Mouse (Mus musculus): ENCODE data around the gene Col12a1. TPM values are rescaled to one million over a fixed set of nuclear protein-coding genes. Genes with fewer than 3 reads are reported as not detected.
A peak's percentile ranks its signal among the peaks of the same experiment; 100 is the strongest.

The Col12a1 gene
- polyA plus RNA-seq, 1 experiment from 2014 or later = 14.3 TPM

- Histone ChIP-seq H3K4me3 (ENCODE audit: low read depth, low read length) (no peak overlapping the region), H3K4me2 (no peak overlapping the region), H3K9me3 (replicated peaks; ENCODE audit: control insufficient read depth, low read length) (no peaks in the 10 kb centered on the region), H3K4me1 (ENCODE audit: control insufficient read depth, insufficient read depth, low read length) (peaks cover 13% of the 10 kb centered on the region), H3K27me3 (ENCODE audit: control insufficient read depth, insufficient read depth, low read length) (no peaks in the 10 kb centered on the region), H3K9ac (ENCODE audit: low read depth, low read length) (no peak overlapping the region), H3K36me3 (ENCODE audit: control insufficient read depth, insufficient read depth, low read length) (no peaks in the 10 kb centered on the region), H3K27ac (ENCODE audit: low read depth, low read length) (no peak overlapping the region)
- ATAC-seq (replicated peaks; ENCODE audit: insufficient number of reproducible peaks, low FRiP score, low TSS enrichment) = no peak
- WGBS (ENCODE audit: insufficient replicate concordance) = 56% methylated on average over 6 of the region's 6 CpGs
These were observed 99.6 kb downstream of the Col12a1 start for GRCm38 (mm10) chr9:79618839-79619597.

GRCm38 (mm10) chr9:79617336-79617735 is 101.3 kb downstream of the Col12a1 start:
- ATAC-seq (replicated peaks; ENCODE audit: insufficient number of reproducible peaks, low FRiP score, low TSS enrichment) = peak; percentile 90
- H3K9ac ChIP-seq (ENCODE audit: low read depth, low read length) = no peak overlapping the region
- H3K4me1 ChIP-seq (ENCODE audit: control insufficient read depth, insufficient read depth, low read length) = peaks cover 13% of the 10 kb centered on the region
- WGBS (ENCODE audit: insufficient replicate concordance) = 4% methylated on average over 3 of the region's 3 CpGs
- H3K27ac ChIP-seq (ENCODE audit: low read depth, low read length) = peak overlapping the region; percentile 71
- no peaks in the 10 kb centered on the region for H3K9me3 ChIP-seq (replicated peaks; ENCODE audit: control insufficient read depth, low read length)
- H3K27me3 ChIP-seq (ENCODE audit: control insufficient read depth, insufficient read depth, low read length) = no peaks in the 10 kb centered on the region
- H3K4me2 ChIP-seq = no peak overlapping the region
- H3K4me3 ChIP-seq (ENCODE audit: low read depth, low read length) = no peak overlapping the region
- H3K36me3 ChIP-seq (ENCODE audit: control insufficient read depth, insufficient read depth, low read length) = no peaks in the 10 kb centered on the region

GRCm38 (mm10) chr9:79616040-79616439 is 102.6 kb downstream of the Col12a1 start:
- Histone ChIP-seq H3K27me3 (ENCODE audit: control insufficient read depth, insufficient read depth, low read length) (no peaks in the 10 kb centered on the region), H3K36me3 (ENCODE audit: control insufficient read depth, insufficient read depth, low read length) (no peaks in the 10 kb centered on the region), H3K4me1 (ENCODE audit: control insufficient read depth, insufficient read depth, low read length) (peaks cover 13% of the 10 kb centered on the region), H3K4me3 (ENCODE audit: low read depth, low read length) (no peak overlapping the region), H3K4me2 (no peak overlapping the region), H3K9me3 (replicated peaks; ENCODE audit: control insufficient read depth, low read length) (no peaks in the 10 kb centered on the region), H3K27ac (ENCODE audit: low read depth, low read length) (peak overlapping the region; percentile 15; the same call in 1 of the 2 replicates), H3K9ac (ENCODE audit: low read depth, low read length) (no peak overlapping the region)
- WGBS (ENCODE audit: insufficient replicate concordance) = 83% methylated on average over 5 of the region's 5 CpGs
- no peak for ATAC-seq (replicated peaks; ENCODE audit: insufficient number of reproducible peaks, low FRiP score, low TSS enrichment)

GRCm38 (mm10) chr9:79610286-79610685 is 108.3 kb downstream of the Col12a1 start:
- no peaks in the 10 kb centered on the region for H3K4me1 ChIP-seq (ENCODE audit: control insufficient read depth, insufficient read depth, low read length)
- no peaks in the 10 kb centered on the region for H3K27me3 ChIP-seq (ENCODE audit: control insufficient read depth, insufficient read depth, low read length)
- ATAC-seq (replicated peaks; ENCODE audit: insufficient number of reproducible peaks, low FRiP score, low TSS enrichment) = no peak
- H3K9ac ChIP-seq (ENCODE audit: low read depth, low read length) = no peak overlapping the region
- WGBS (ENCODE audit: insufficient replicate concordance) = 75% methylated on average over 6 of the region's 6 CpGs
- H3K4me2 ChIP-seq = no peak overlapping the region
- no peaks in the 10 kb centered on the region for H3K36me3 ChIP-seq (ENCODE audit: control insufficient read depth, insufficient read depth, low read length)
- H3K27ac ChIP-seq (ENCODE audit: low read depth, low read length) = no peak overlapping the region
- H3K9me3 ChIP-seq (replicated peaks; ENCODE audit: control insufficient read depth, low read length) = no peaks in the 10 kb centered on the region
- no peak overlapping the region for H3K4me3 ChIP-seq (ENCODE audit: low read depth, low read length)

- Histone ChIP-seq H3K9me3 (replicated peaks; ENCODE audit: control insufficient read depth, low read length) (no peaks in the 10 kb centered on the region), H3K27me3 (ENCODE audit: control insufficient read depth, insufficient read depth, low read length) (no peaks in the 10 kb centered on the region), H3K4me1 (ENCODE audit: control insufficient read depth, insufficient read depth, low read length) (no peaks in the 10 kb centered on the region), H3K27ac (ENCODE audit: low read depth, low read length) (no peak overlapping the region), H3K36me3 (ENCODE audit: control insufficient read depth, insufficient read depth, low read length) (no peaks in the 10 kb centered on the region), H3K4me3 (ENCODE audit: low read depth, low read length) (no peak overlapping the region), H3K4me2 (no peak overlapping the region), H3K9ac (ENCODE audit: low read depth, low read length) (no peak overlapping the region)
- no peak for ATAC-seq (replicated peaks; ENCODE audit: insufficient number of reproducible peaks, low FRiP score, low TSS enrichment)
- WGBS (ENCODE audit: insufficient replicate concordance) = 86% methylated on average over 4 of the region's 4 CpGs
These were observed 109.0 kb downstream of the Col12a1 start for GRCm38 (mm10) chr9:79609661-79610060.

- Histone ChIP-seq H3K9ac (ENCODE audit: low read depth, low read length) (no peak overlapping the region), H3K4me2 (no peak overlapping the region), H3K27ac (ENCODE audit: low read depth, low read length) (no peak overlapping the region), H3K4me1 (ENCODE audit: control insufficient read depth, insufficient read depth, low read length) (no peaks in the 10 kb centered on the region), H3K9me3 (replicated peaks; ENCODE audit: control insufficient read depth, low read length) (no peaks in the 10 kb centered on the region), H3K27me3 (ENCODE audit: control insufficient read depth, insufficient read depth, low read length) (no peaks in the 10 kb centered on the region), H3K36me3 (ENCODE audit: control insufficient read depth, insufficient read depth, low read length) (no peaks in the 10 kb centered on the region), H3K4me3 (ENCODE audit: low read depth, low read length) (no peak overlapping the region)
- 73% methylated on average over 1 of the region's 1 CpGs for WGBS (ENCODE audit: insufficient replicate concordance)
- no peak for ATAC-seq (replicated peaks; ENCODE audit: insufficient number of reproducible peaks, low FRiP score, low TSS enrichment)
These were observed 109.8 kb downstream of the Col12a1 start for GRCm38 (mm10) chr9:79608795-79609194.

GRCm38 (mm10) chr9:79608062-79608531 is 110.5 kb downstream of the Col12a1 start:
- Histone ChIP-seq H3K4me2 (no peak overlapping the region), H3K36me3 (ENCODE audit: control insufficient read depth, insufficient read depth, low read length) (no peaks in the 10 kb centered on the region), H3K9ac (ENCODE audit: low read depth, low read length) (no peak overlapping the region), H3K4me1 (ENCODE audit: control insufficient read depth, insufficient read depth, low read length) (no peaks in the 10 kb centered on the region), H3K27me3 (ENCODE audit: control insufficient read depth, insufficient read depth, low read length) (no peaks in the 10 kb centered on the region), H3K27ac (ENCODE audit: low read depth, low read length) (no peak overlapping the region), H3K4me3 (ENCODE audit: low read depth, low read length) (no peak overlapping the region), H3K9me3 (replicated peaks; ENCODE audit: control insufficient read depth, low read length) (no peaks in the 10 kb centered on the region)
- WGBS (ENCODE audit: insufficient replicate concordance) = 64% methylated on average over 4 of the region's 4 CpGs
- ATAC-seq (replicated peaks; ENCODE audit: insufficient number of reproducible peaks, low FRiP score, low TSS enrichment) = no peak

- no peak for ATAC-seq (replicated peaks; ENCODE audit: insufficient number of reproducible peaks, low FRiP score, low TSS enrichment)
- H3K27ac ChIP-seq (ENCODE audit: low read depth, low read length) = no peak overlapping the region
- H3K4me3 ChIP-seq (ENCODE audit: low read depth, low read length) = no peak overlapping the region
- no peak overlapping the region for H3K9ac ChIP-seq (ENCODE audit: low read depth, low read length)
- no peak overlapping the region for H3K4me2 ChIP-seq
- WGBS (ENCODE audit: insufficient replicate concordance) = 77% methylated on average over 5 of the region's 5 CpGs
- no peaks in the 10 kb centered on the region for H3K4me1 ChIP-seq (ENCODE audit: control insufficient read depth, insufficient read depth, low read length)
- no peaks in the 10 kb centered on the region for H3K36me3 ChIP-seq (ENCODE audit: control insufficient read depth, insufficient read depth, low read length)
- no peaks in the 10 kb centered on the region for H3K9me3 ChIP-seq (replicated peaks; ENCODE audit: control insufficient read depth, low read length)
- H3K27me3 ChIP-seq (ENCODE audit: control insufficient read depth, insufficient read depth, low read length) = no peaks in the 10 kb centered on the region
These were observed 112.5 kb downstream of the Col12a1 start for GRCm38 (mm10) chr9:79606122-79606521.

GRCm38 (mm10) chr9:79605722-79606121 is 112.9 kb downstream of the Col12a1 start:
- Histone ChIP-seq H3K4me2 (no peak overlapping the region), H3K4me1 (ENCODE audit: control insufficient read depth, insufficient read depth, low read length) (no peaks in the 10 kb centered on the region), H3K9me3 (replicated peaks; ENCODE audit: control insufficient read depth, low read length) (no peaks in the 10 kb centered on the region), H3K36me3 (ENCODE audit: control insufficient read depth, insufficient read depth, low read length) (no peaks in the 10 kb centered on the region), H3K27ac (ENCODE audit: low read depth, low read length) (no peak overlapping the region), H3K9ac (ENCODE audit: low read depth, low read length) (no peak overlapping the region), H3K27me3 (ENCODE audit: control insufficient read depth, insufficient read depth, low read length) (no peaks in the 10 kb centered on the region), H3K4me3 (ENCODE audit: low read depth, low read length) (no peak overlapping the region)
- no peak for ATAC-seq (replicated peaks; ENCODE audit: insufficient number of reproducible peaks, low FRiP score, low TSS enrichment)
- 76% methylated on average over 5 of the region's 5 CpGs for WGBS (ENCODE audit: insufficient replicate concordance)

Data from heart, embryonic 11.5 days (tissue).